Mouse (Mus musculus) G1E (cell line): ENCODE measurements at regions not wholly inside any gene's neighbourhood (a gene's known extent, or its start where the extent isn't known, plus 50 kb on each side); places are given as distances from the start of the nearest gene placed in this dataset.

Experiments used
- CTCF ChIP-seq: IDR thresholded peaks from 2 replicates; pipeline ENCODE4 v1.5.1; 2012; ENCODE audit warnings: low read depth, low read length, inconsistent platforms, mixed read lengths
- GATA1 ChIP-seq: IDR thresholded peaks from 2 replicates; pipeline ENCODE4 v1.6.1; 2012; ENCODE audit warnings: borderline replicate concordance, low read length, inconsistent platforms, mixed read lengths
- POLR2AphosphoS5 ChIP-seq: IDR thresholded peaks from 2 replicates; pipeline ENCODE4 v1.6.1; 2012; ENCODE audit warnings: low read depth, low read length, inconsistent platforms; ENCODE audit not compliant: insufficient replicate concordance
- TAL1 ChIP-seq: conservative IDR thresholded peaks from 2 replicates; pipeline ENCODE4 v1.6.1; 2012; ENCODE audit warnings: low read depth, low read length, inconsistent platforms, mixed read lengths

DNA sequence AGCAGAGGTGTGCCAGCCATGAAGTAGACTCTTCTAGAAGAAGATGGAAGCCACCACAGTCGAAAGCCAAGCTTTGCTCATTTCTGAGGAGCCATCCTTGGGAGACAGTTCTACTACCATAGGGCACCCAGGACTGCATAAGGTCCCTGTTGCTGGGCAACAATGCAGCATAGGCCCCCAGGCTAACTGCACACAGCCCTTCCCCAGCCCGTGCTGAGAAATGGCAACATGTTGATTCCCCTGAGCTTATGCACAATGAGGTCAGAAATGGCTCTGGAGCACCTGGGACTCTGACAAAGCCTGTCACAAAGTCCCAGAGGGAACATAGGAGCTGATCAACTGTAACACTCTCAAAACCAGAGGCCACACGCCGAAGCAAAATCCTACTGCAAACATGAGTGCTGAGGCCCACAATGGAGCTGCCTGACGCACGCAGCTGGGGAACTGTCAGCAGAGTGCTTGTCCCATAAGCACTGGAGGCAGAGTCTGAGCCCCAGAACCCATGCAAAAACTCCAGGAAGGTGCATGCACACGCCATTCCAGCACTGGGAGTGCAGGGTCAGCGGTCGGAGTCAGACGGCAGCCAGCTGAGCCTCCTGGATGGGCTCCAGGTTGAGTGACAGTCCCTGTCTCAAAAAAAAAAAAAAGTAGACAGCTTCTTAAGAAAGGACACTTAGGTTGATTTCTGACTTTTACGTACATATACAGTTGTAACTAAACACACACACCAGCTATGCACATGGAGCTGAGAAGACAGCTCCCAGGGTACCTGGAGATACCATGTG lies 120.6 kb upstream of the Ajap1 start:
- no peak for TF ChIP-seq CTCF
- no peak for TF ChIP-seq GATA1
- TF ChIP-seq POLR2AphosphoS5: no peak
- TF ChIP-seq TAL1: no peak
